Mouse (Mus musculus): ENCODE measurements at regions not wholly inside any gene's neighbourhood (a gene's known extent, or its start where the extent isn't known, plus 50 kb on each side); places are given as distances from the start of the nearest gene placed in this dataset.

DNA sequence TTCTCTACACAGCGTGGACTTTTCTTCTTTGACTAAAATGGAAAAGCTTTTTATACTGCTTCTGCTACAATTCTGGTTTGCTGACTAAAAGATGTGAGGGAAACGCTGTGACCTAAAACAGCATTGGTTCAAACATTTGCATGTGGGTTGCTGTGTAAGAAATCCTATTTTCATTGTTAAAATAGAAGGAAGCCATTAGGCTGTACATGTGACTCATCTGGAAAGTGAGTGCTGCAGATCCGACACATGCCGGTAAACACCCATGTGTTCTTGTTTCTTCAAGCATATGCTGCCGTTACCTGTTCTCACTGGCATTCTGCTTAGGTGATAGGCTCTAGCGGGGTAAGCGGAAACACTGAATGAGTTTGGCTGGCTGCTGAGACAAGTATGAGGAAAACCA lies 1362.6 kb downstream of the Gsdmc2 start:
- no peak for TF ChIP-seq POLR2A (IDR thresholded peaks at IDR 0.05; ENCODE audit: insufficient read depth, low read length)
- no peak for TF ChIP-seq EP300 (IDR thresholded peaks at IDR 0.05; ENCODE audit: insufficient read depth, low read depth, low read length)
